Mouse (Mus musculus): ENCODE results near the gene Ctnna3.
A peak's percentile ranks its signal among the peaks of the same experiment; 100 is the strongest.

Ctnna3 gene

GRCm38 (mm10) chr10:63768871-63769270 lies 339.0 kb downstream of the Ctnna3 start:
- DNase-seq, result no peak

DNA sequence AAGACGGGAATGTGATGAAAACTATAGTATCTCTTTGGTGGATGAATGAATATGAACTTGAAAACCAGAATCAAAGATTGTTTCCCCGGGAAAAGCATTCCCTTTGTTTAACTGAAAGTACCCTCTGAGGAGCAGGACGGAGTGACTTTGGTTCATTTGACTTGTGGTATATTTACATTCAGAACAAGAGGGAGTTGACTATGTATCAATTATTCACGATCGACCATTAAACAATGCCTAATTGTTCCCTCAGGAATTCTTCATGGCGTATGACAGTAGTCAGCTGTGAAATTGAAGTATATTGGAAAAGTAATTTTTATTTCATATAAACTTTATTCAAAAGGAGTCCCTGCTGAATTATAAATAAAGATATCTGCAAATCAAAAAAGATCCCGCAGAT lies 341.8 kb downstream of the Ctnna3 start:
- DNase-seq, result no peak

GRCm38 (mm10) chr10:63772074-63772473 lies 342.2 kb downstream of the Ctnna3 start:
- no peak for DNase-seq

DNA sequence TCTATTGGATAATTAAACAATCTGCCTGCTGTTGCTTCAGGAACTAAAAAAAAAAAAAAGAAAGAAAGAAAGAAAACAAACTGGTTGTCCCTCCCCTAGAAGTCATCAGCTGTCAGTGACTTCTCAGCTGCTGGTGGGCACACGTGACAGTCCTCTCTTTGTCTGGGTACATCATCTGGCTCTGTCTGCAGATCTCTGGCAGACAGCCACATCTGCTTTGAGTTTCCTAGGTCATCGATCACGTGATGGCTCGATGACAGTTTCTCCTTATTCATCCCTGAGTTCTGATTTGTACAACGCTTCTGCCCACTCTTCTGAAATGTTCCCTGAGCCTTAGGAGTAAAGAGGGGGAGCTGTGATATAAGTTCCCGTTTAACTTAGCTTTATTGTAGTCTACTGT lies 352.1 kb downstream of the Ctnna3 start:
- DNase-seq, result no peak

DNA sequence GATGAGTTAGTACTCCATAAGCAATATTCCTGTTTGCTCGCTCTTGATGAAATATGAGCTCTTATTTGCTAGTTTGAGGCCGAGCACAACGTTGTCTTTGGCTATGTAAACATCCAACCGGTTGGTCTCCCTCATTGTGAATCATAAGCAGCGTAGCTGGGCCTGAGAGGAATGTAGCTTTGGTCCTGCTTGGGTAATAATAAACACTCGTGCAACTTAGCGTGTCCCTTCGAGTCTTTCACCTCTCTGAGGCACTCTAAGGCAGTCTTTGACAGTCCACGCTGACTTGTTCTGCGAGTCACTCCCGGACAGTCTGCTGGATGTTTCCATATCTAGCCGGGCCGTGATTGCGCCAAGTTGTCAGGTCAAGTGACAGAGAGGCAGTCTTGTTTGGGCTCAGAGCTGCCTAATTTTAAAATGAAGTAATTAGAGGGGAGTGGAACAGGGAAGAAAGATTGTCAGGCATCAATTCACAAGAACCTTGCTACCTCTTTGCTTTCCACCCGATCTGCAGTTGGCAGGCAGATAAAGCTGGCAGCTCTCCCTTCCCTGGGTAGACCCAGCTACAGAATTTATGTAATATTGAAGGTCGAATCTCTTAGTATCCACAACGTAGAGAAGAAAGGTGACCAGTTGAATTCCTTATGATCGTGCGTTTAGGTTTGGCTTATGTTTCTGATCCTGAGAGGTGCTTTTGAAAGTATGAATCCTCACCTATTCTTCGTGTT lies 355.1 kb downstream of the Ctnna3 start:
- no peak for DNase-seq

DNA sequence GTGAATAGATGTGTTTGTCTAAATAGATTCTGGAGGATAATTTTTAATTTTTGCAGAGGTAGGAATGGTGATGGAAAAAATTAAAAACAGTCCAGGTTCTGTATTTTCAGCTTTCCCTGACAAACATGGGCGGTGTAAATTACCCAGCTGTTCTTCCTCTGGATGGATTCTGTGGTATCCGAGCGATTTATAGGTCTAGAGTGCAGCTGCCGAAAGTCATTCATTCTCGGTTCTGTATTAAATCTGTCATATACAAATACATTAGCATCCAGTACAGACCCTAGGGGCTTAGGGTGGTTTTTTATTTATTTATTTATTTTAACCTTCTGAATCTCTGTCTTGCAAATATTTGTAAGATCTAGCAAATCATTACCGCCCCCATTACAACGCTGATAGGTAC lies 356.5 kb downstream of the Ctnna3 start:
- DNase-seq, result no peak

- no peak for DNase-seq
Measured at GRCm38 (mm10) chr10:63803909-63804308, 374.0 kb downstream of the Ctnna3 start.

- no peak for DNase-seq
Measured at GRCm38 (mm10) chr10:63805551-63805950, 375.7 kb downstream of the Ctnna3 start.

- no peak for DNase-seq
Measured at GRCm38 (mm10) chr10:63806254-63806653, 376.4 kb downstream of the Ctnna3 start.

DNA sequence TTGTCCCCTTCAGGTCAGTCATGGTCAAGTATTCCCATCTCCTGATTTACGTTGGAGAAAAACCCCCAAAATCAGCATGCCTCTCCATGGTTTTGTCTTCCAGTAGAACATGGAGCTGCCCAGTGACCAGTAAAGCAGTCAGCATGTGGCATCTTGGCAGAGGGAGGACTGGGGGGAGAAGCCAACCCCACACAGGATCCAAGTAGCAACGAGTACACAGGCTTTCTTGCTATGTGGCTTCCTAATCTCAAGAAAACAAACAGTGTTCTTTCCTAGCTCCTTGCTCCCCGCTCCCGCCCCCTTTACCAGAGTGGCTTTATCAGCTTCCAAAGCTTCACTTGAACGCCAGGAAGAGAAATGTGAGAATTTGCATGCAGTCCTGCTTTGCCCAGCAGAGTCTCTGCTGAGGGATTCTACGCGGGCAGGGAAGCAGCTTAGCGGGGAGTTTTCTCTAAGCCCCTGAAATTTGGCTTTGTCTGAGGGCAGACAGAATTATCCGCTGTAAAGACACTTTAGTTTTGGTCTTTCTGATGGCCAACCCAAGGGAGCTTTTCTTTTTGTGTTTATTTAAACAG lies 380.2 kb downstream of the Ctnna3 start:
- no peak for DNase-seq

DNA sequence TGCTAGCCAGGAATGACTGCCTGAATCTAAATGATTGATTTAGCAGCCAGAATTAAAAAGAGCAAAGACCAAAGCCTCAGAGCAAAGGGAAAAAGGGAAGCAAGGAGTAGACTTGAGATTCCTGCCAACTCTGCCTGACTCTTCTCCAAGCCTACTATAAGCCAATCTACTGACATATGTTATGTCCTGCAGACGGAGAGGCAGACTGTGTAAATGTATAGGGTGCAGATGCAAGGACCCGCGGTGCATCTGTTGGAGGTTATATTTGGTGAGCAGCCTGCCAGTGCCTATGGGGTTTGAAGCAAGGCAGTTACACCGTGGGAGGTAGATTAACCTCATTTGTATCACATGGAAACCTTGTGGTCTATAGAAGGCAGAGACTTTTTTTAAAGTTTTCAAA lies 409.1 kb downstream of the Ctnna3 start:
- DNase-seq, result no peak

GRCm38 (mm10) chr10:63851946-63852345 lies 422.0 kb downstream of the Ctnna3 start:
- DNase-seq, result no peak

- DNase-seq, result no peak
Measured at GRCm38 (mm10) chr10:63869123-63869522, 439.2 kb downstream of the Ctnna3 start.

DNA sequence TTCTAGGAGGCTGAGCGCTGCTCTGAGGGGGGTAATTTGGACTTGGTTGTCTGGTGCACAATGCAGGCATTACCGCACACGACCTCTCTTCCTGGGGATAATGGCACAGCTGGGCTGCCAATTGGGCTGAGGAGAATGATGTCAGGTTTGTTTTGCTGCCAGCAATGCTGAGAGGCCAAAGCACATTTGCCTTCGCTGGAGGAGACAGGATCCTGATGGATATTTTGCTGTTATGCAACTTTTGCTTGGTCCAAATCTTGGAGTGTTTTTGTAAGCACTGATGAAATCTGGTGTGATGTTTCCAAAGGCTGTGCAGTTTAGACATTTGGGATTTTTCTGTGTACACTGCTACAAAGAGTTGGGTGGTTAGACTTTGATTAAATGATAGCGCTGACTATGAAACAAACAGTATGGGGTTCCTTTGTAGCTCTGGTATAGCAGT lies 450.6 kb downstream of the Ctnna3 start:
- no peak for DNase-seq

DNA sequence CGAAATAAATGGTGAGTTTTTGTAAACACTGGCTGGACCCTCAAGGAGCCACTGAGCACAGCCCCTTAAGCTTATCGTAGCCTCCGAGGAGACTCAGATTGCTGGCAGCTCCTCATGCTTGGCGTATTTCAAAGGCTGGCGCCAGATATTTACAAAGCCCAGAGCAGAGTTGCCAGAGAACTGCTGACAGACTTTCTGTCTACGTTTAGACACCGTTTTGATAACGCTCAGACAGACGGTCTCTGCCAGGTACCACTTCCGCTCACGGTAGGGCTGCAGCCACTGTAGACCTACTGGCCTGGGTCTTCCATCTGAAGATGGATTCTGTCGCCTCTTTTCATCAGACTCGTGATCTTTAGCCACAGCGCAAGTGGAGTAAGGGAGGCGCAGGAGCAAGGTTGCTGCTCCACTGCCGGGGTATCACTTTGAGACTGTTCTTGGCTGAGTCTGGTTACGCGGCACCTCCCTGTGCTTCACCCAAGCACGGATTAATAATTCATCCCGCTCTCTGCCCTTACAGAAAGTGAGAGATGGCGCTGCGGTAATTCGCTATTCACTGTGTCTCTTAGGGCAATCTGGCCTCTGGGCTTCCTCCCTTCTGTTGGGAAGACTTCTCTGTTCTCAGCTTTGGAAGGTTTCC lies 456.7 kb downstream of the Ctnna3 start:
- no peak for DNase-seq

DNA sequence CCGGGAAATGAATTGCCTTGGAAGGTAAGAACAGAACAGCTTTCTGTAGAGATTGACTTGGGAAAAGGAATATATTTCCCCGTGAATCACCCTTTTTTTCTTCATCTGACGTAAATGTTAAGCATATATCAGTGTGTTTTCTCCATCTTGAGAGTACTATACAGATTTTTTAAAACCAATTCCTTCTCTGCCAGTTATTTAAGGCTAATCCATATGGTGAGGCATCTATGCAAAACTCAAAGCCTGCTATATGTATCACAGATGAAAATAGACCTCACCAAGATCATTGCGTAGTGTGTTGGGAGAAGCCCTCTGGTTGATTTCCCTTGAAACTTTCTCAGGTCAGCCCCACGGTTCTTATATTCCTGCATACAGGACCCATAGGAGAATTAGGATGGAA lies 464.7 kb downstream of the Ctnna3 start:
- no peak for DNase-seq

DNA sequence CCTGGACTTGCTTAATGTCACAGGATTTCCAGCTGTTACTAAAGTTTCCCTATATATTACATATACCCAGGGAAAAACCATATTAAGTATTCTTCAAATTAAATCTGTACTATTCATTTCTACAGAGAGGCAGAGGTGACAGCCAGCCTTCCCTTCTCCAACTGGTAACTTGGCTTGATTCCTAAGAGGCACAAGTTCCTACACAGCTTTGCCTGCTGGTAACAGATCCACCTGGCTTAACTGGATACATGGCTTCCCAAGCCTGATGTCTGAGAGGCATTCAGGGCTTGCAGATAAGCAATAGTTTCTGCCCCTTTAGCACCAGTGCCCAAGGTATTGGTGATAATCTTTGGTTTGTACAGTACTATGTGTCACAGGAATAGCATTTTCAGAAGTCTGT lies 470.0 kb downstream of the Ctnna3 start:
- DNase-seq, result no peak

- DNase-seq, result no peak
Measured at GRCm38 (mm10) chr10:63908878-63909277, 479.0 kb downstream of the Ctnna3 start.

DNA sequence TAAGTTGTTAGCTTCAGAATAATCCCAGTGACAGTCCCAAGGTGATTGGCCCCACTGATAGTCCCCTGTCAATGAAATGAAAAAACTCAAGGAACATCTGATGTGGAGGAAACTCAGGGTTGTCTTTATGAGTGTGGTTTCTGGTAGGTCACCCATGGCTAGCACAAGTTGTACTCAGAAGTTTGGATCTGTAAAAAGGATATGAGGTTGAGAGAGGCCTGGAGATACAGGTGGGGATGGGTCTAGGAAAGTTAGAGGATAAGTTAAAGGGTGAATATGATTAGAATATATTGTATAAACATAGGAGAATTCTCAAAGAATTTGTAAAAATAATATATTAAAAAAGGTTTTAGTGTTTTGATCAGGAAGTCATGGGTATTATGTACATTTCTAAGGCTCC lies 497.4 kb downstream of the Ctnna3 start, which contains the start of gene Gm10118:
Gm10118 (minus strand) TSS at position 101 of the 400 bp plus-strand sequence.
- no peak for DNase-seq

DNA sequence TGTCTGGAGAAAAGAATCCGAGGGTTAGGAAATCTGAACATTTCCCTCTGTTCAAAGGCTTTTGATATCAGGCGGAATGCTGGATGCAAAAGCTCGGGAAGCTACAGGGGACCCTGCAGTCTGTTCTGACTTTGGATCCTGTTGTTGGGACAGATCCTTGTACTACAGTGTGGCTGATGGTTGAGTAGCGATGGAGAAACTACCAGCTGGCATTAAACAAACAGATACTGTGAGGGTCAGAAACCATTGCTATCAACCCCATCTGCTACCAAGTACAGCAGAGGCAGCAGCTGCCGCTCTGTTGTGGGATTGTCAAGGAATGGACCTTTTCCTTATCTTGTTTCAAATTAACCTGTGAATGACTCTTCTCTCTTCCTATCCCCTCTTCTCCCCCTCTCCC lies 504.0 kb downstream of the Ctnna3 start:
- no peak for DNase-seq

DNA sequence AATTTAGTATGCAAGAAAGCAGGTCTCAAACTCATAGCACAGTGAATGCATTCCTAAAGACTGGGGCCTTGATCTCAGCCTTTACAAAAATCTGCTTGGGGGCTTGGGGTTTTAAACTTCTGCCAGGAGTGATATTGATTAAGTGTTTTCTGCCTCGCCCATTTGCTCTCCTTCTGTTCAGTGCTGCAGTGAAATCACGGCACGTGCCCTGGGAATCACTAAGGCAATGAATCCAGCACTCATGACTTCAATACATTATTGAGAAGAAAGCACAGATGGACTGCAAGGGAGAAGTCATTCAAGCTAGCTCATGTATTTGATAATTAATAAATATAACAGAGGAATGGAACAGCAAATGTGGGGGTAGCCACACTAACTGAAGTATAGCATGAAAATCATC lies 515.6 kb downstream of the Ctnna3 start:
- DNase-seq, result no peak

GRCm38 (mm10) chr10:63947266-63947665 lies 517.4 kb downstream of the Ctnna3 start:
- no peak for DNase-seq

GRCm38 (mm10) chr10:63950867-63951266 lies 521.0 kb downstream of the Ctnna3 start:
- peak; percentile 15 to 18 for DNase-seq

DNA sequence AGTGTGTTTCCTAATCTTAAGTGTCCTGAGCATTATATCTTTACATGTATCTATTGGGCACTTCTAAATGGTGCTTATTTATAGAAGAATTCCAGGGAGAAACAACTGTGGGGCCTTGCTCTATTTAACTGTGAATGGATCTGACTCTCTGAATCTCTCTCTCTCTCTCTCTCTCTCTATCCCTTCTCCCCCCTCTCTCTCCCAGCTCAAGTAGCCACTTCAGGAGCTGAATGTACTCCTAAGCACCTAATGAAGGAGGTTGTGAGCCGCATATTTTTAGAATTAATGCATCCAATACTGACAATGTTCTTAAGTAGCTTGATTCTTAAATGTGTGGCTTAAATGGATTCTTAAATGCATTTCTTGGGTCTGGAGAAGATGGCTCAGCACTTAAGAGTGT lies 521.6 kb downstream of the Ctnna3 start:
- no peak for DNase-seq

Data from kidney, adult 8-10 months (tissue).